Mouse (Mus musculus): ENCODE data around the gene Stx1b. TPM values are rescaled to one million over a fixed set of nuclear protein-coding genes. Genes with fewer than 3 reads are reported as not detected.

The Stx1b gene
- total and polyA plus RNA-seq, 3 experiments = 0.08 to 0.31 TPM; not detected in 1

- Histone ChIP-seq H3K27ac (ENCODE audit: insufficient read depth, low read depth) (no peak overlapping the region), H3K27me3 (replicated peaks) (no peaks in the 10 kb centered on the region), H3K4me1 (ENCODE audit: control insufficient read depth in 1 of 2, insufficient read depth in 2 of 2) (peaks cover 2 to 9% of the 10 kb centered on the region in 2 experiments; a peak in 3 of 4 replicates), H3K4me2 (ENCODE audit: insufficient read depth, low read depth, poor library complexity, severe bottlenecking) (no peak overlapping the region), H3K9ac (ENCODE audit: insufficient read depth, low read depth) (no peak overlapping the region), H3K79me2 (replicated peaks; ENCODE audit: control insufficient read depth, extremely low read depth, insufficient read depth, poor library complexity, severe bottlenecking) (no peaks in the 10 kb centered on the region), H3K9me3 (replicated peaks; ENCODE audit: low read length) (no peaks in the 10 kb centered on the region), H3K4me3 (replicated peaks in 1 of 3; ENCODE audit: low read depth in 2 of 3, low read length in 2 of 3, poor library complexity in 1 of 3) (no peak overlapping the region), H3K36me3 (replicated peaks in 1 of 2; ENCODE audit: control insufficient read depth in 1 of 2, insufficient read depth in 1 of 2, low read length in 1 of 2) (no peaks in the 10 kb centered on the region)
- in situ Hi-C loops (cut with MboI; ENCODE audit: low pct_ligation_motif_present, low pct_unique_long_range_greater_than_20kb, low sequenced_read_pairs) (no loop called here), dilution Hi-C loops (cut with MboI; ENCODE audit: extremely low pct_ligation_motif_present, extremely low pct_unique_long_range_greater_than_20kb, low sequenced_read_pairs) (no loop called here)
- TF ChIP-seq MEF2A (IDR thresholded peaks at IDR 0.05; ENCODE audit: borderline replicate concordance, low read depth, low read length) (no peak), HCFC1 (IDR thresholded peaks at IDR 0.05; ENCODE audit: low read depth, low read length) (no peak), NELFE (IDR thresholded peaks at IDR 0.05; ENCODE audit: low read depth, low read length) (no peak), CHD2 (IDR thresholded peaks at IDR 0.05; ENCODE audit: low read length) (no peak), RAD21 (IDR thresholded peaks at IDR 0.05; ENCODE audit: low read depth, low read length) (no peak), ELF1 (IDR thresholded peaks at IDR 0.05; ENCODE audit: low read depth, low read length) (no peak), RCOR1 (conservative IDR thresholded peaks at IDR 0.05; ENCODE audit: low read depth, low read length) (no peak), IRF4 (IDR thresholded peaks at IDR 0.05; ENCODE audit: low read depth, low read length) (no peak), POLR2A (IDR thresholded peaks at IDR 0.05; ENCODE audit: low read depth, low read length) (no peak), KAT2A (IDR thresholded peaks at IDR 0.05; ENCODE audit: insufficient replicate concordance, low read length) (no peak), E2F4 (IDR thresholded peaks at IDR 0.05; ENCODE audit: insufficient replicate concordance, low read depth, low read length) (no peak), NRF1 (IDR thresholded peaks at IDR 0.05; ENCODE audit: low read depth, low read length) (no peak), USF2 (conservative IDR thresholded peaks at IDR 0.05; ENCODE audit: low read depth, low read length) (no peak), CTCF (conservative IDR thresholded peaks at IDR 0.05 in 1 of 2, IDR thresholded peaks at IDR 0.05 in 1 of 2; ENCODE audit: low read depth in 2 of 2, low read length in 2 of 2) (no peak), TCF12 (IDR thresholded peaks at IDR 0.05; ENCODE audit: low read depth, low read length) (no peak), MXI1 (IDR thresholded peaks at IDR 0.05; ENCODE audit: low read depth, low read length) (no peak), PAX5 (IDR thresholded peaks at IDR 0.05; ENCODE audit: low read length) (no peak), ZKSCAN1 (IDR thresholded peaks at IDR 0.05; ENCODE audit: borderline replicate concordance, low read depth, low read length) (no peak), TBP (conservative IDR thresholded peaks at IDR 0.05; ENCODE audit: low read depth, low read length) (no peak), POLR2AphosphoS2 (IDR thresholded peaks at IDR 0.05; ENCODE audit: low read depth, low read length) (no peak)
- no peak for DNase-seq (ENCODE audit: extremely low read depth)
Observed at GRCm38 (mm10) chr7:127809846-127810245, 14.5 kb downstream of the Stx1b start.

GRCm38 (mm10) chr7:127808821-127809220 lies 15.5 kb downstream of the Stx1b start:
- Histone ChIP-seq H3K4me3 (replicated peaks in 1 of 3; ENCODE audit: low read depth in 2 of 3, low read length in 2 of 3, poor library complexity in 1 of 3) (no peak overlapping the region), H3K9ac (ENCODE audit: insufficient read depth, low read depth) (no peak overlapping the region), H3K36me3 (replicated peaks in 1 of 2; ENCODE audit: control insufficient read depth in 1 of 2, insufficient read depth in 1 of 2, low read length in 1 of 2) (peaks cover 0 to 7% of the 10 kb centered on the region in 2 experiments), H3K4me2 (ENCODE audit: insufficient read depth, low read depth, poor library complexity, severe bottlenecking) (no peak overlapping the region), H3K4me1 (ENCODE audit: control insufficient read depth in 1 of 2, insufficient read depth in 2 of 2) (peaks cover 2 to 13% of the 10 kb centered on the region in 2 experiments; a peak in 3 of 4 replicates), H3K79me2 (replicated peaks; ENCODE audit: control insufficient read depth, extremely low read depth, insufficient read depth, poor library complexity, severe bottlenecking) (no peaks in the 10 kb centered on the region), H3K9me3 (replicated peaks; ENCODE audit: low read length) (no peaks in the 10 kb centered on the region), H3K27ac (ENCODE audit: insufficient read depth, low read depth) (no peak overlapping the region), H3K27me3 (replicated peaks) (no peaks in the 10 kb centered on the region)
- TF ChIP-seq JUND (conservative IDR thresholded peaks at IDR 0.05; ENCODE audit: low read depth, low read length) (no peak), JUN (IDR thresholded peaks at IDR 0.05; ENCODE audit: insufficient read depth, low read depth, low read length) (no peak), POLR2A (IDR thresholded peaks at IDR 0.05; ENCODE audit: low read depth, low read length) (no peak), SMC3 (IDR thresholded peaks at IDR 0.05; ENCODE audit: low read depth, low read length) (no peak)
- DNase-seq (ENCODE audit: extremely low read depth) = no peak
- dilution Hi-C loops (cut with MboI; ENCODE audit: extremely low pct_ligation_motif_present, extremely low pct_unique_long_range_greater_than_20kb, low sequenced_read_pairs) = no loop called here
- in situ Hi-C loops (cut with MboI; ENCODE audit: low pct_ligation_motif_present, low pct_unique_long_range_greater_than_20kb, low sequenced_read_pairs) = no loop called here

Measured in CH12.LX (cell line).